Mouse (Mus musculus) hindbrain, embryonic 16.5 days (tissue): Measurements from ENCODE around the gene Prmt1. TPM values are rescaled to one million over a fixed set of nuclear protein-coding genes. Genes with fewer than 3 reads are reported as not detected.

Experiments
- ATAC-seq: fragments of 200-750 bp; cut with Nextera tagmentation; 2 replicates; pipeline ENCODE4 v1.8.0; 2017; ENCODE audit warnings: moderate TSS enrichment, moderate library complexity
- H3K27ac ChIP-seq: fragments of 300-500 bp; sonication (generic); 2 replicates; pipeline ENCODE4 v1.5.1; 2014; ENCODE audit warnings: low read depth, mild to moderate bottlenecking, control low read depth, low read length, moderate library complexity
- H3K27me3 ChIP-seq: fragments of 300-500 bp; sonication (generic); replicated peaks from 2 replicates; pipeline ENCODE4 v1.6.1; 2014; ENCODE audit warnings: low read length; ENCODE audit not compliant: control insufficient read depth, insufficient read depth
- H3K36me3 ChIP-seq: fragments of 300-500 bp; sonication (generic); 2 replicates; pipeline ENCODE4 v1.6.1; 2014; ENCODE audit warnings: mild to moderate bottlenecking, low read length, moderate library complexity, mixed read lengths; ENCODE audit not compliant: control insufficient read depth, insufficient read depth
- H3K4me1 ChIP-seq: fragments of 300-500 bp; sonication (generic); 2 replicates; pipeline ENCODE4 v1.6.1; 2014; ENCODE audit warnings: low read depth, low read length; ENCODE audit not compliant: control insufficient read depth, insufficient read depth
- H3K4me2 ChIP-seq: fragments of 300-500 bp; sonication (generic); 2 replicates; pipeline ENCODE4 v1.6.1; 2014; ENCODE audit warnings: mild to moderate bottlenecking, low read length, control low read depth, moderate library complexity
- H3K4me3 ChIP-seq: fragments of 300-500 bp; sonication (generic); 2 replicates; pipeline ENCODE4 v1.5.1; 2014; ENCODE audit warnings: mild to moderate bottlenecking, low read length, control low read depth, moderate library complexity
- H3K9ac ChIP-seq: fragments of 300-500 bp; sonication (generic); 2 replicates; pipeline ENCODE4 v1.6.1; 2014; ENCODE audit warnings: low read depth, mild to moderate bottlenecking, control low read depth, low read length, moderate library complexity
- H3K9me3 ChIP-seq: fragments of 300-500 bp; sonication (generic); 2 replicates; pipeline ENCODE4 v1.6.1; 2014; ENCODE audit warnings: mild to moderate bottlenecking, low read length, moderate library complexity; ENCODE audit not compliant: control insufficient read depth
- WGBS: fragments of 180-500 bp; shearing (Covaris S2); extraction: QIAGEN DNeasy Blood & Tissue Kit; methylation state at CpG from one replicate; pipeline ENCODE4 v1.1.7; 2014; 5-methylcytosine and 5-hydroxymethylcytosine counted together
- polyA plus RNA-seq: library from polyadenylated mRNA; unstranded; fragments of >200 nt; fragmentation: Nextera tagmentation; extraction: Ambion mirVana; gene quantifications from 2 replicates; pipeline ENCODE4 v1.2.1, GENCODE M21; 2015

Gene Prmt1
- polyA plus RNA-seq, 1 experiment from 2014 or later, result 629 TPM

GRCm38 (mm10) chr7:44974383-44975116 lies 11.8 kb downstream of the Prmt1 start, which contains the start of gene Cpt1c:
Gene Cpt1c (minus strand): TSS chr7:44974851.
- Histone ChIP-seq H3K9ac (peak within 1 kb of the TSS; percentile 77), H3K27me3 (no peaks in the 10 kb centered on the region), H3K4me1 (peaks cover 36% of the 10 kb centered on the region), H3K4me2 (peak within 1 kb of the TSS; percentile 96), H3K4me3 (peak within 1 kb of the TSS; percentile 58), H3K36me3 (peaks cover 27% of the 10 kb centered on the region), H3K9me3 (no peaks in the 10 kb centered on the region), H3K27ac (peak within 1 kb of the TSS; percentile 95)
- WGBS, result under 1% methylated on average over 22 of the region's 22 CpGs
- peak; percentile 45 for ATAC-seq

DNA sequence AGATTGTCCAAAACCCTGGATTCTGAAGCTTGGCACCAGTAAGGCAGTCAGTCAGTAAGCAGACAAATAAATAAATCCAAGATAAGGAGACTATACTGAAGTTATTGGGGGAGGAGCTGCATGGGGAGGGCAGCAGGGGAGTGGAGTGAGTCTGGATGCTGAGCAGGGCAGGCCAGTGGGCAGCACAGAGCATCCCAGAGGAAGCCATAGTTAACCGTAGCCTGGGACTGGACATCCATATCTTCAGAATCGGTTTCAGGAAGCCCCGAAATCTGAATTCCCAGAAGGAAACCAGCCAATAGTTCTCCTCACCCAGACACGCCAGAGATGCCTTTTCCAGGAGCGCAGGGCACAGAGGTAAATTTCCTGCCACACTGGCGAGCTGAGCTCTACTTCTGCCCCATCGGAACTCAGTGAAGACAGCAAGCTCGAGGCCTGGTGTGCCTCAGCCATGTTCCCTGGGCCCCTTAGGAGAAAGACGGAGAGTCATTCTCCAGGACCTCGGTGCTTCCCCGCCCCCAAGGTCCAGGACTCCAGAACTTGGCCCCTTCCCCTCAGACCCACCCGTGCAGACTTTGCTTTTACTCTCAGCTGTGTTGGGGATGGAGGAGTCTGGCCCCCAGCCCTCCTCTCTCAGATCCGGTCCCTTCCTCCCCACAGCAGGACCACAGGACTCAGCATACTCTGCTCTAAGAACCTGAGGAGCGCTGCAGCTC lies 12.8 kb downstream of the Prmt1 start:
- no peak for ATAC-seq
- H3K27me3 ChIP-seq, result no peaks in the 10 kb centered on the region
- WGBS, result 31% methylated on average over 14 of the region's 14 CpGs
- H3K27ac ChIP-seq, result peak overlapping the region; percentile 95
- peak overlapping the region; percentile 58 for H3K4me3 ChIP-seq
- H3K4me2 ChIP-seq, result peak overlapping the region; percentile 96
- H3K4me1 ChIP-seq, result peaks cover 36% of the 10 kb centered on the region
- peak overlapping the region; percentile 77 for H3K9ac ChIP-seq
- H3K9me3 ChIP-seq, result no peaks in the 10 kb centered on the region
- peaks cover 19% of the 10 kb centered on the region for H3K36me3 ChIP-seq

DNA sequence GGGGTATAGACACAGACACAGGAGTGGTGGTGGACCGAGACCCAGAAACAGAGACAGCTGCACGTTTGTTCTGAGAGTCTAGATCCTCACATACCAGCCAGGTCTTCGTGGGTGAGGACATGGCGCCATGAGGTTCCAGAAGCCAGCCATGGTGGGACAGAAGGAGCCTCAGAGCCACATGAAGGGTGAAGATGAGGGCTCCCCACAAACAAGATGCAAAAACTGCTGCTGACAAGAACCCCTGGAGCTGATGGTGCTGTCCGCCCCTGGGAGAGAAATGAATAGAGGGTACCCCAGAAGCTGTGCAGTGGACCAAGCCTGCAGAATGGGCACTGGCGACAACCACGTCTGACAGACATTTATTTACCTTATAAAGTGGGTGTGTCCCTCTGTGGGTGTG lies 15.2 kb downstream of the Prmt1 start:
- ATAC-seq, result no peak
- 68% methylated on average over 7 of the region's 7 CpGs for WGBS
- Histone ChIP-seq H3K4me3 (peak overlapping the region; percentile 46), H3K36me3 (peaks cover 6% of the 10 kb centered on the region), H3K9me3 (no peaks in the 10 kb centered on the region), H3K27ac (peak overlapping the region; percentile 67), H3K4me1 (peaks cover 36% of the 10 kb centered on the region), H3K9ac (peak overlapping the region; percentile 46), H3K4me2 (peak overlapping the region; percentile 64), H3K27me3 (no peaks in the 10 kb centered on the region)

- WGBS, result 0% methylated on average over 36 of the region's 36 CpGs
- H3K9ac ChIP-seq, result peak overlapping the region; percentile 46
- peaks cover 36% of the 10 kb centered on the region for H3K4me1 ChIP-seq
- H3K36me3 ChIP-seq, result peaks cover 14% of the 10 kb centered on the region
- H3K4me2 ChIP-seq, result peak overlapping the region; percentile 64
- peak overlapping the region; percentile 46 for H3K4me3 ChIP-seq
- peak; percentile 96 for ATAC-seq
- H3K27ac ChIP-seq, result peak overlapping the region; percentile 67
- no peaks in the 10 kb centered on the region for H3K9me3 ChIP-seq
- H3K27me3 ChIP-seq, result no peaks in the 10 kb centered on the region
These were observed 16.1 kb downstream of the Prmt1 start for GRCm38 (mm10) chr7:44970231-44970691.

DNA sequence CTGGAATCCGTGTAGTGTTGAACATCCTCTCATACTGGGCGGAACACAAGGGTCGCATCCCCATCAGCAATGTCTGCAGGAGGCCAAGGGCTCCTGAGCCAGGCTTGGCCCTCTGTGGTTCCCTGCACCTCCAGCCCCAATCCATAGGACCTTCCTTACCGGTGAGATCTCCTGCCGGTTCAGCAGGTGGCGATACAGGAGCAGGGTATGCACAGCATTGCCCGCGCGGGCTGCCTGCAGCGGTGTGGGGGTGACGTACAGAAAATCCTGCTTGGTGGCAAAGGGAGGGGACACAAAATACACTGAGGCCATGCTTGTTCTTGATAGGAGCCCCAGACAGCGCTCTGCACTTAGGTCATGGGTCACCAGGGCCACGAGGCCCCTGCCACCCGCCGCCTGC lies 19.7 kb downstream of the Prmt1 start:
- H3K27ac ChIP-seq, result no peak overlapping the region
- ATAC-seq, result no peak
- no peak overlapping the region for H3K9ac ChIP-seq
- H3K4me2 ChIP-seq, result no peak overlapping the region
- H3K36me3 ChIP-seq, result peaks cover 29% of the 10 kb centered on the region
- peaks cover 13% of the 10 kb centered on the region for H3K4me1 ChIP-seq
- no peak overlapping the region for H3K4me3 ChIP-seq
- no peaks in the 10 kb centered on the region for H3K9me3 ChIP-seq
- 82% methylated on average over 15 of the region's 15 CpGs for WGBS
- H3K27me3 ChIP-seq, result no peaks in the 10 kb centered on the region

DNA sequence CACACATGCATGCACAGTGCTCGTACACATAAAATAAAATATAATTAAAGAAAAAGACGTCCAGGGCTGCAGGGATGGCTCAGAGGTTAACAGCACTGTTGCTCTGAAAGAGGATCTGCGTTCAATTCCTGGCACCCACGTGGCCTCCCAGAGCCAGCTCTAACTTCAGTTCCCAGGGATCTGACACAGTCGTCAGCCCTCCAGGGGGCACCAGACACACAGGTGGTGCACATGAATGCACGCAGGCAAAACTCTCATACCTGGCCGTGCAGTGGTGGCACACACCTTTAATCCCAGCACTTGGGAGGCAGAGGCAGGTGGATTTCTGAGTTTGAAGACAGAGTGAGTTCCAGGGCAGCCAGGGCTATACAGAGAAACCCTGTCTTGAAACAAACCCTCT lies 20.4 kb downstream of the Prmt1 start:
- Histone ChIP-seq H3K9me3 (no peaks in the 10 kb centered on the region), H3K27ac (no peak overlapping the region), H3K9ac (no peak overlapping the region), H3K4me1 (peaks cover 6% of the 10 kb centered on the region), H3K36me3 (peaks cover 33% of the 10 kb centered on the region), H3K4me2 (no peak overlapping the region), H3K27me3 (no peaks in the 10 kb centered on the region), H3K4me3 (no peak overlapping the region)
- 86% methylated on average over 7 of the region's 7 CpGs for WGBS
- no peak for ATAC-seq

DNA sequence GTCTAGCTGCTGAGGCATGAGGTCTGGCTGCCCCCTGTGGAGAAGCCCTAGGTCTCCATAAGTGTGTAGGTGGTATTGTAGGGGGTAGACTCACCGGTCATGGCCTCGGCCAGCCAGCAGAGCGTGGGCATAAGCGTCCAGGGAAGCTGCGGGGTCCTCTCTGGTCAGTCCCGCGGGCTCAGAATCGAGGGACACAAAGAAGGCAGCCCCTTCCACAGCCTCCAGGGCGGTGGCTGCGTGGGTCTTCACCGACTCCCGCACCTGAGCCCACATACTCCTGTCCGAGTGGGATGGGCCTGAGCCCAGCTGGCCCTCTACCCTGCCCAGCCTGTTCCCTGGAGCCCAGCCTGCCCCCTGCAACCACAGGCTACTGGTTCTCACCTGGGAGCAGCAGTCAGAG lies 21.4 kb downstream of the Prmt1 start:
- no peak overlapping the region for H3K4me3 ChIP-seq
- no peak overlapping the region for H3K4me2 ChIP-seq
- no peaks in the 10 kb centered on the region for H3K27me3 ChIP-seq
- WGBS, result 92% methylated on average over 12 of the region's 13 CpGs
- no peak overlapping the region for H3K27ac ChIP-seq
- H3K9me3 ChIP-seq, result no peaks in the 10 kb centered on the region
- H3K9ac ChIP-seq, result no peak overlapping the region
- peaks cover 2% of the 10 kb centered on the region; the same call in 1 of the 2 replicates for H3K4me1 ChIP-seq
- no peak for ATAC-seq
- peaks cover 38% of the 10 kb centered on the region for H3K36me3 ChIP-seq

GRCm38 (mm10) chr7:44962831-44963230 lies 23.5 kb downstream of the Prmt1 start:
- Histone ChIP-seq H3K36me3 (peaks cover 40% of the 10 kb centered on the region), H3K27ac (no peak overlapping the region), H3K9me3 (no peaks in the 10 kb centered on the region), H3K9ac (no peak overlapping the region), H3K27me3 (no peaks in the 10 kb centered on the region), H3K4me3 (no peak overlapping the region), H3K4me2 (no peak overlapping the region), H3K4me1 (no peaks in the 10 kb centered on the region)
- ATAC-seq, result no peak
- WGBS, result 91% methylated on average over 5 of the region's 5 CpGs

DNA sequence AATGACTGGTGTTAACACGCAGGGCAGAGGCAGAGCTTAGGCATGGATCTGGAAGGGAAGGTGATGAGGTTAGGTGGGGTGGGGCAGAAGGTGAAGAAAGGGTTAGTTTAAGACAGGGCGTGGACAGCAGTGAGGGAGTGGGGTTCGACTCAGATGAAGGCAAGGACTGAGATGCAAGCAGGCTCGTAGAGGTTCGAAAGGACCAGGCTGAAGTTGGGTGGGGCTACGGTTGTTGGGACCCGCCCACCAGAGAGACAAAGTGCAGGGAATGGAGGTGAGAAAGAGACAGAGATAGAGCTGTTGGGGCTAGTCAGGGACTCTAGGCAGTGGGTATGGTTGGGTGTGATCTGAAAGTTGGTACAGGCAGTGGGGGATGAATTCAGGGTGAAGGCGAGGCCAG lies 24.0 kb downstream of the Prmt1 start:
- Histone ChIP-seq H3K4me3 (no peak overlapping the region), H3K36me3 (peaks cover 40% of the 10 kb centered on the region), H3K4me2 (no peak overlapping the region), H3K9ac (no peak overlapping the region), H3K9me3 (no peaks in the 10 kb centered on the region), H3K27me3 (no peaks in the 10 kb centered on the region), H3K4me1 (no peaks in the 10 kb centered on the region), H3K27ac (no peak overlapping the region)
- 81% methylated on average over 8 of the region's 8 CpGs for WGBS
- no peak for ATAC-seq
